Mouse (Mus musculus) induced T-regulatory cell, adult 2 months (primary cell): ENCODE results near the gene Rhob.

Experiments
- DNase-seq: peaks from one replicate; pipeline ENCODE4 v3.0.0-alpha.2; 2012; ENCODE audit warnings: low read depth

Gene Rhob

GRCm38 (mm10) chr12:8499871-8500596 is at the start of gene Rhob:
Gene Rhob, minus strand, starts transcription at chr12:8500009.
- peak; percentile 87 for DNase-seq

DNA sequence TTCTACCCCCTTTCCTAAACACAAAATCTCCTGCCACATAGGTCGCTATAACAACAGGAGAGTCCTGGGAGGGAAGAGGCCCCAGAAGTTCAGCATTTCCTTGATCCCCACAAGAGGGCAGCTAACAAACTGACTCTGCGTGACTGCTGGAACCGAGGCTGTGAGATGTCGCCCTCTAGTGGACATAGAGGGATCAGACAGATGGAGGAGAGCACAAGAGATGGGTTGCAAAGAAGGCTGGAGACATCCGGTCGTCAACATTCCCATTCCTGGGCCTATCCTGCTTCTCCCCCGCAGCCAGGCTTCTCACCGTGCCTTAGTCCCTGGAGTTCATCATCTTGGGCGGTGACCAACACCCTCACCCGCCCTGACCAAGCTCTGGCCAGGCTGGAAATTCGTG is 47.5 kb upstream of the Rhob start:
- DNase-seq: peak; percentile 89

- no peak for DNase-seq
Measured at GRCm38 (mm10) chr12:8546801-8547200, 47.0 kb upstream of the Rhob start.

GRCm38 (mm10) chr12:8545066-8545610 is 45.3 kb upstream of the Rhob start:
- no peak for DNase-seq

DNA sequence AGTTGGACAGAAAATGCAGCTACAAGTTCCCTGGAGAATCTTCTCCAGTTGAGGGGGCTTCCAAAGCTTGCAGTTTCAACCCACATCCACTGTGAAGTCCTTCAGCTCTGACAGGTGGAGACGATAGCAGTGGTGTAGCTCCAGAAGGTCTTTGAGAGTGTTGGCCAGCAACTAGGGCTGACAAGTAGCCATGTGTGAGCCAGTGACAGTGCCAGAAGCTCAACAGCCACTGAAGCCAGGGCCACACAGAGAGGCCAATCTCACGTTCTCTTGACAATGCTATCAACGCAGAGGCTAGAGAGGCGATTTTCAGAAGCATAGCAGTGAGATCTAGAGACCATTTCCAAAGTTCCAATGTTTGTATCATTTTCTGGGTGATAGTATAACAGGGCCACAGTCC is 42.6 kb upstream of the Rhob start:
- no peak for DNase-seq

DNA sequence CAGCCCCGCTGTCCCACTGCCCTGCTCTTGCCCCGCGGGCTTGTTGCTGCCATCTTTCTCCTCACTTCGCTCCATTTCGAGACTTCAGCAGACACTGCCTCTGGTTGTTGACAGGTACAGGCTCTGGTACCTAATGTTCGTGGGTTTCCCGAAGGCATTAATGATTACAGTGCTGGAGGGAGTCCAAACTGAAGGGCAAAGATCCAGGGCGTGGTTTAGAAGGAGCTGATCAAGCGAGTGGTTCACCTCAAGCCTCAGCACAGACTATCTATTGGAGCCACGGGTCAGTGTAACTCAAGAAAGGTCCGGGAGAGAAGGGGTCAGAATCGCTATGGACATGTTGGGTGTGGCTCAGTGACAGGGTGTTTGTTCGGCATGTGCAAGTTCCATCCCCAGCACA is 39.7 kb upstream of the Rhob start:
- DNase-seq: no peak

GRCm38 (mm10) chr12:8537291-8537690 is 37.5 kb upstream of the Rhob start:
- no peak for DNase-seq

DNA sequence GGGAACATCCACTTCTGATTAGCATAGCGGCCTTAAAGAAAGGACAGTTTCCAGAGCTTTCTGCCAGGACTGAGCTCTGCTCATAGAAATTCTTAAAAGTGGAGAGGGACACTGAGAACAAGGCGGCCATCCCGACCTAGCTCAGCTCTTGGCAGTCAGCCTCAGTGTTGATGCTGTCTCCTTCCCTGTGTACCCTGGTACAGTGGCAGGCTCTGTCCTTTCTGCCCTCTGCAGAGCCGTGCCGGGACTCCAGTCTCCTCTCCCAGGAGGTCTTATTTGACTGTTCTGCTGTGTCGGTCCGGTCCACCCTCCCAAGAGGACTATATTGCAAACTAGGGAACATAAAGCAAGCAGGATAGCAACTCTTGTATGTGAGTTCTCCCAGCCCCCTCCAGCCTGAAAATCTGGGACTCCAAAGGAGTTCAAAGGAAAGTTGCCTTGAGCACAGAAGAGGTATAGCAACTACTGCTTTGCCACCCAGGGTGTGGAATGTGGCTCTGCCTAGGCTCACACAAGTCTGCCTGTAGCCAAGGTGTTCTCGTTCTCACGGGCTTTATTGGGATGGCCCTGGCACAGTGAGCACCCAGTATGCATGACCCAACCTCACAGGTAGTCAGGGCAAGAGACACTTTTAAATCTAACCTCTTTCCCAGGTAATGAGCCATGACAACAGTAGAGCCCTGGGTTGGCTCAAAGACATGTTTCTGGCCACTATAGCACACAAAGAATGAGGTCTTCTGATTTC is 36.6 kb upstream of the Rhob start:
- no peak for DNase-seq

DNA sequence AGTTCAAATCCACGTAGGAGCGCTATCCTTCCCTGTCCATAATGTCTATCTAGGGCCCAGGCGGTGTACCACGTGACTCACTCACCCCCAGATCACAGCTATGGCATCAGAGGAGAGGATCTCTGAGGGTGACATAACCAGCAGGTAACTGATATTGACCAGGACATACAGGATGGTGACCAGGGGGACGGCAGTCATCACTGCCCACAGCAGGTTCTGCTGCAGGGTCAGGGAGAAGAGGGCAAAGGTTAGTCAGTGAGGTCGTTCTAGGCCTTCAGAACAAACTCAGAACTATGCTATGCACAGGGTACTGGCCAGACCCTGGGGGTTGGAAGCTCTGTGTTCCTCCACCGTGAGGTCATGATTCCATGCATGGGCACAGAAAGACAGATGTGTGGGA is 35.8 kb upstream of the Rhob start:
- DNase-seq: no peak

- no peak for DNase-seq
Measured at GRCm38 (mm10) chr12:8534915-8535314, 35.1 kb upstream of the Rhob start.

GRCm38 (mm10) chr12:8527770-8528169 is 28.0 kb upstream of the Rhob start:
- no peak for DNase-seq

GRCm38 (mm10) chr12:8527175-8527574 is 27.4 kb upstream of the Rhob start:
- no peak for DNase-seq

DNA sequence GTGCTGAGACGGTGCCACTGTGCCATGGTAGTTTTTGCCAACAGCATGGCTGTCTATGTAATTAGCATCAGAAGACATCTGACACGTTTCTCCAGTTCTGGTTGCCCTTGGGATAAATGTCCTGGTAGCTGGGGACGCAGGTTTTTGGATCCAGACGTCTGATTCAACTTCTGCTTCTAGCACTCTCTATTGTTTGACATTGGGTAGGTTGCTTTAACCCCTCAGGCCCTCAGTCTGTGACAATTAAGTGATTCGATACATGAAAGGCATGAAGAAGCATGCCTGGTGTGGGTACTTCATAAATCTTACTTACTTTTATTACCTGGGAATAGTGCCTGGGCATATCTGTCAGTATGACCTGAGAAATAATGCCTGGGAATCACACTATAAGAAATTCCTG is 24.3 kb upstream of the Rhob start:
- no peak for DNase-seq

- no peak for DNase-seq
Measured at GRCm38 (mm10) chr12:8522711-8523110, 22.9 kb upstream of the Rhob start.

- DNase-seq: peak; percentile 86
Measured at GRCm38 (mm10) chr12:8521375-8522047, 21.7 kb upstream of the Rhob start.

DNA sequence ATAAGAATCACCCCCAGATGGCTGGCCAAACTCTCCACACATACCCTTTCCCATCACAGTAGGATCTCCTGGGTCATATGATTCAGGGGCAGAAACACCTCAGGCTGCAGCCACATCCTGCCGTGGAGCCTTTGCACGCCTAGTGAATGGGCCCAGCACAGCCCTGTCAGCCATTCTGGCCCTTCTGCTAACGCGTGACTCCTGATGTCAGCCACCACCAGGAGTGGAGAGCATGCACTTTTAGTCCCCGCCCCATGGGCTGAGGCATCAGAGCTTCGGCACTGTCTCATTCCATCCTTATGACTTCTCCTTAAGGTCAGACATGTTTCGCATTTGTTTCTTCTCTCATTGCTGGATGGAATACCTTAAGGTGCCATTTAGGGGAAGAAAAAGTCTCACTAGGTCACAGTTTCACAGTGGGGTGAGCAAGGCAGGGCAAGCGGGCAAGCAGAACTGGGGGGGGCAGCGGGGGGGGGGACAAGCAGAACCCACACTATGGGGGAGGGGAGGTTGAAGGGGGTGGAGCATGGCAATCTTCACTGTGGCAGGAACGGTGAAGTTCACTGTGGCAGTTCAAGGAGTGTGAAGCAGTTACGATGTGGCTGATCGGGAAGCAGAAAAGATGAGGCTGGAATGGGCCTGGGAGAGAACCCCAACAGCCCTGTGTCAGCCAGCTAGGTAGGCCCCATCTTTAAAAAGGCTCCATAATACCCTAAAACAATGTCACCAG is 19.8 kb upstream of the Rhob start:
- DNase-seq: peak; percentile 28

- DNase-seq: no peak
Measured at GRCm38 (mm10) chr12:8511037-8511882, 11.5 kb upstream of the Rhob start.

DNA sequence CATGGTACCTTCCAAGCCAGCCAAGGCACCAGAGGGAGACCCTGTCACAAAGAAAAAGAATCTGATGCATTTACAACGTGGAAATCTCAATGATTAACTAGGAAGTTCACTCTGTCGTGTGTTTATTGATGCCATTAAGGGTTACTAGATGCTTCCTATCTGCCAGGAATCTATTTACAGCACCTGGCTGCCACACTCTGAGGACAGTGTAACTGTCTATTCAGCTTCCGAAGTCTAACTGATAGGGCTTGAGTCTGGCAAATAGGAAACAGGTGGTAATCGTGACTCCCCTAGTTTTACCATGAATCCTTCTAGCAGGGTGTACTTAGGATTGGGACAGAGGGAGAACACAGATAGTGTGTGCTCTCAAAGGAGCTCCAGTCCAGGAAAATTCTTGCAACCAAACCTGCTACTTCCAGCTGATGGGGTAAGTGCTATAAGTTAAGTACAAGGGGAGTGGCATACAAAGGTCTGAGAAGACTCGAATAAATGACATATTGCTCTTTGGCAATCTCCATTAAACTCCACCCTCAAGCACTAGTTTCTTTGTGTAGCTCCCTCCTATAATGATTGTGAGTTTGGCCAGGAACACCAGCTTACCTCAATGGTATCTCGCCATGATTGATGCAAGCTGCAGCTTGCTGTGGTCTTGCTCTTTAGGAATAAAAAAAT is 10.6 kb upstream of the Rhob start:
- no peak for DNase-seq

- DNase-seq: no peak
Measured at GRCm38 (mm10) chr12:8509693-8510092, 9.9 kb upstream of the Rhob start.

- no peak for DNase-seq
Measured at GRCm38 (mm10) chr12:8506954-8507707, 7.3 kb upstream of the Rhob start.
